Mouse (Mus musculus): ENCODE measurements at regions not wholly inside any gene's neighbourhood (a gene's known extent, or its start where the extent isn't known, plus 50 kb on each side); places are given as distances from the start of the nearest gene placed in this dataset.

GRCm38 (mm10) chr4:125391269-125391668 is 99.2 kb upstream of the Grik3 start:
- no peak overlapping the region for H3K9ac ChIP-seq (ENCODE audit: insufficient read depth, low read depth, low read length, poor library complexity, severe bottlenecking)
- no peak for TF ChIP-seq MAFK (IDR thresholded peaks at IDR 0.05; ENCODE audit: insufficient read depth, low read depth, low read length)
- no peak for TF ChIP-seq CHD2 (IDR thresholded peaks at IDR 0.05; ENCODE audit: low read depth, low read length)
- peaks cover 0 to 2% of the 10 kb centered on the region in 2 experiments; a peak in 1 of 4 replicates for H3K4me1 ChIP-seq (ENCODE audit: control insufficient read depth in 2 of 2, insufficient read depth in 2 of 2, low read length in 2 of 2, poor library complexity in 1 of 2)
- in situ Hi-C loops (cut with MboI; ENCODE audit: low sequenced_read_pairs in 2 of 2, unreplicated experiment in 2 of 2), result no loop called here
- no peak overlapping the region for H3K4me3 ChIP-seq (ENCODE audit: insufficient read depth in 1 of 2, low read depth in 1 of 2, low read length in 2 of 2, poor library complexity in 1 of 2, severe bottlenecking in 1 of 2)
- no peaks in the 10 kb centered on the region for H3K9me3 ChIP-seq (ENCODE audit: control insufficient read depth, insufficient read depth, low read depth, low read length)
- H3K36me3 ChIP-seq (ENCODE audit: control insufficient read depth, insufficient read depth, low read length, poor library complexity, severe bottlenecking), result no peaks in the 10 kb centered on the region
- DNase-seq (ENCODE audit: low read depth, low spot score), result no peak
- H3K27ac ChIP-seq (ENCODE audit: insufficient read depth, low read depth, low read length, poor library complexity, severe bottlenecking), result no peak overlapping the region

DNA sequence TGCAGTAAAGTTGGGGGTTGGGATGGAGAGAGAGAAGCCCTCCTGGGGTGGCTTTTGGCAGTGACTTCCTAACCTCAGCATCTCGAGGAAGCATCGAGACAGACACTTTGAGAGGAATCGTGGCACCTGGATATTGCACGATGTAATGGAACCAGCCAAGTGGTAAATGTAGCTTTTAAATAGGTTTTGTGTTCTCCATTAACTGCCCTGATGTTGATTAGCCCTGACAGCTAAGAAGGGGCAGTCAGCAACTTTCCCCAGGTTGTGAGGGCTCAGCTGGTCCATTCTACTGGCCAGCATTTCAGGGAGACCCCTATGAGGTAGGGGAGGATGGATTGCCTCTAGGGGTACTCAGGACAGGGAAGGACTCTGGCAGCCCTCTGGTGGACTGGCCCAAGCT is 104.7 kb upstream of the Grik3 start:
- H3K4me1 ChIP-seq (ENCODE audit: control insufficient read depth in 2 of 2, insufficient read depth in 2 of 2, low read length in 2 of 2, poor library complexity in 1 of 2), result peaks cover 0 to 2% of the 10 kb centered on the region in 2 experiments; a peak in 1 of 4 replicates
- H3K9me3 ChIP-seq (ENCODE audit: control insufficient read depth, insufficient read depth, low read depth, low read length), result no peaks in the 10 kb centered on the region
- DNase-seq (ENCODE audit: low read depth, low spot score), result no peak
- H3K27ac ChIP-seq (ENCODE audit: insufficient read depth, low read depth, low read length, poor library complexity, severe bottlenecking), result no peak overlapping the region
- H3K9ac ChIP-seq (ENCODE audit: insufficient read depth, low read depth, low read length, poor library complexity, severe bottlenecking), result no peak overlapping the region
- TF ChIP-seq ZC3H11A (IDR thresholded peaks at IDR 0.05; ENCODE audit: borderline replicate concordance, low read depth, low read length), result no peak
- no peak for TF ChIP-seq ZNF384 (IDR thresholded peaks at IDR 0.05; ENCODE audit: low read depth, low read length)
- TF ChIP-seq CHD2 (IDR thresholded peaks at IDR 0.05; ENCODE audit: low read depth, low read length), result no peak
- TF ChIP-seq MAFK (IDR thresholded peaks at IDR 0.05; ENCODE audit: insufficient read depth, low read depth, low read length), result no peak
- TF ChIP-seq HCFC1 (IDR thresholded peaks at IDR 0.05; ENCODE audit: borderline replicate concordance, insufficient read depth, low read length), result no peak
- in situ Hi-C loops (cut with MboI; ENCODE audit: low sequenced_read_pairs in 2 of 2, unreplicated experiment in 2 of 2), result no loop called here
- H3K36me3 ChIP-seq (ENCODE audit: control insufficient read depth, insufficient read depth, low read length, poor library complexity, severe bottlenecking), result no peaks in the 10 kb centered on the region
- H3K4me3 ChIP-seq (ENCODE audit: insufficient read depth in 1 of 2, low read depth in 1 of 2, low read length in 2 of 2, poor library complexity in 1 of 2, severe bottlenecking in 1 of 2), result no peak overlapping the region

DNA sequence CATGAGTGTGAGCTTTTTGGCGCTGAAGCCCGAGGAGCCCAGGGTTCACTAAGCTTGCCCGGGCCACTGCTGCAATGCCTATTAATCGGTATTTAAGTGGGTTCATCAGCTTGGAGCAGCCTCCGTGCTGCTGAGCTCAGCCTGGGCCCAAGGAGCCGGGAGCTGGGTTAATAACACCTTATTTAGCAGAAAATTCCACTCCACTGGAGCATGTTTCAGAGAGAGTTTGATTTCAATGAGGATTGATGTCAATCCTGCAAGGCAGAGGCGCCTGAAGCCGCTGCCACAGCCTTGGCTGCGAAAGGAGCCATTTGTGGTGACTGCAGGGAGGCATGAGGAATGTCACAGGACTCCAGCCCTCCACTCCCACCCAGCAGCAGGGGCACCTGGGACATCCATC is 126.5 kb upstream of the Grik3 start:
- in situ Hi-C loops (cut with MboI; ENCODE audit: low sequenced_read_pairs in 2 of 2, unreplicated experiment in 2 of 2), result no loop called here

GRCm38 (mm10) chr4:125361611-125362520 is 128.6 kb upstream of the Grik3 start:
- H3K36me3 ChIP-seq (ENCODE audit: control insufficient read depth, insufficient read depth, low read length, poor library complexity, severe bottlenecking), result no peaks in the 10 kb centered on the region
- peak; percentile 26 for DNase-seq (ENCODE audit: low read depth, low spot score)
- H3K9me3 ChIP-seq (ENCODE audit: control insufficient read depth, insufficient read depth, low read depth, low read length), result no peaks in the 10 kb centered on the region
- no peak overlapping the region for H3K4me3 ChIP-seq (ENCODE audit: insufficient read depth in 1 of 2, low read depth in 1 of 2, low read length in 2 of 2, poor library complexity in 1 of 2, severe bottlenecking in 1 of 2)
- H3K27ac ChIP-seq (ENCODE audit: insufficient read depth, low read depth, low read length, poor library complexity, severe bottlenecking), result no peak overlapping the region
- no peak overlapping the region for H3K9ac ChIP-seq (ENCODE audit: insufficient read depth, low read depth, low read length, poor library complexity, severe bottlenecking)
- TF ChIP-seq ZNF384 (IDR thresholded peaks at IDR 0.05; ENCODE audit: low read depth, low read length), result no peak
- TF ChIP-seq ZC3H11A (IDR thresholded peaks at IDR 0.05; ENCODE audit: borderline replicate concordance, low read depth, low read length), result no peak
- no peak for TF ChIP-seq CHD2 (IDR thresholded peaks at IDR 0.05; ENCODE audit: low read depth, low read length)
- TF ChIP-seq HCFC1 (IDR thresholded peaks at IDR 0.05; ENCODE audit: borderline replicate concordance, insufficient read depth, low read length), result no peak
- no peak for TF ChIP-seq MAFK (IDR thresholded peaks at IDR 0.05; ENCODE audit: insufficient read depth, low read depth, low read length)
- H3K4me1 ChIP-seq (ENCODE audit: control insufficient read depth in 2 of 2, insufficient read depth in 2 of 2, low read length in 2 of 2, poor library complexity in 1 of 2), result peaks cover 3 to 8% of the 10 kb centered on the region in 2 experiments; a peak in 1 of 4 replicates
- in situ Hi-C loops (cut with MboI; ENCODE audit: low sequenced_read_pairs in 2 of 2, unreplicated experiment in 2 of 2), result no loop called here

More for the DNA sequence above, 126.5 kb upstream of the Grik3 start:
- H3K9ac ChIP-seq (ENCODE audit: insufficient read depth, low read depth, low read length, poor library complexity, severe bottlenecking), result no peak overlapping the region
- DNase-seq (ENCODE audit: low read depth, low spot score), result no peak
- no peaks in the 10 kb centered on the region for H3K36me3 ChIP-seq (ENCODE audit: control insufficient read depth, insufficient read depth, low read length, poor library complexity, severe bottlenecking)
- no peaks in the 10 kb centered on the region for H3K9me3 ChIP-seq (ENCODE audit: control insufficient read depth, insufficient read depth, low read depth, low read length)
- no peak overlapping the region for H3K27ac ChIP-seq (ENCODE audit: insufficient read depth, low read depth, low read length, poor library complexity, severe bottlenecking)
- peaks cover 3 to 7% of the 10 kb centered on the region in 2 experiments; a peak in 1 of 4 replicates for H3K4me1 ChIP-seq (ENCODE audit: control insufficient read depth in 2 of 2, insufficient read depth in 2 of 2, low read length in 2 of 2, poor library complexity in 1 of 2)
- TF ChIP-seq ZNF384 (IDR thresholded peaks at IDR 0.05; ENCODE audit: low read depth, low read length), result no peak
- TF ChIP-seq HCFC1 (IDR thresholded peaks at IDR 0.05; ENCODE audit: borderline replicate concordance, insufficient read depth, low read length), result no peak
- TF ChIP-seq MAFK (IDR thresholded peaks at IDR 0.05; ENCODE audit: insufficient read depth, low read depth, low read length), result no peak
- TF ChIP-seq ZC3H11A (IDR thresholded peaks at IDR 0.05; ENCODE audit: borderline replicate concordance, low read depth, low read length), result no peak
- TF ChIP-seq CHD2 (IDR thresholded peaks at IDR 0.05; ENCODE audit: low read depth, low read length), result no peak
- H3K4me3 ChIP-seq (ENCODE audit: insufficient read depth in 1 of 2, low read depth in 1 of 2, low read length in 2 of 2, poor library complexity in 1 of 2, severe bottlenecking in 1 of 2), result no peak overlapping the region

Measured in ES-E14 (cell line).